Mouse (Mus musculus) kidney, adult 2 months (tissue): ENCODE measurements around the gene Pik3r6. TPM values are rescaled to one million over a fixed set of nuclear protein-coding genes. Genes with fewer than 3 reads are reported as not detected.

ENCODE experiments used
- DNase-seq: peaks from one replicate; pipeline ENCODE4 v3.0.0; 2021
- H3K27ac ChIP-seq: fragments of 200-500 bp; 2 replicates; pipeline ENCODE4 v1.5.1; 2012; ENCODE audit warnings: low read depth, low read length, control low read depth, inconsistent platforms; ENCODE audit not compliant: insufficient read depth
- H3K27me3 ChIP-seq: fragments of 200-500 bp; replicated peaks from 2 replicates; pipeline ENCODE4 v1.6.1; 2012; ENCODE audit warnings: mild to moderate bottlenecking, moderate library complexity, low read length, inconsistent platforms; ENCODE audit not compliant: control insufficient read depth, insufficient read depth
- H3K36me3 ChIP-seq: fragments of 200-500 bp; 2 replicates; pipeline ENCODE4 v1.6.1; 2012; ENCODE audit warnings: mild to moderate bottlenecking, moderate library complexity, low read length, inconsistent platforms; ENCODE audit not compliant: control insufficient read depth, insufficient read depth
- H3K4me1 ChIP-seq: fragments of 200-500 bp; 2 replicates; pipeline ENCODE4 v1.6.1; 2011; ENCODE audit warnings: low read length; ENCODE audit not compliant: control insufficient read depth, insufficient read depth
- H3K4me3 ChIP-seq: fragments of 200-500 bp; 2 replicates; pipeline ENCODE4 v1.5.1; 2011; ENCODE audit warnings: mild to moderate bottlenecking, low read depth, low read length, control low read depth; ENCODE audit not compliant: insufficient read depth
- CTCF ChIP-seq: fragments of 200-500 bp; conservative IDR thresholded peaks from 2 replicates; pipeline ENCODE4 v1.5.1; 2011; ENCODE audit warnings: low read depth, mild to moderate bottlenecking, control low read depth, low read length, moderate library complexity, mixed read lengths; ENCODE audit not compliant: insufficient read depth, insufficient read length
- POLR2A ChIP-seq: fragments of 200-500 bp; IDR thresholded peaks from one replicate; pipeline ENCODE4 v1.6.1; 2011; ENCODE audit warnings: low read depth, low read length, control low read depth
- WGBS: fragments of 180-500 bp; shearing (Covaris S2); methylation state at CpG from one replicate; pipeline ENCODE4 v1.1.7; 2018; 5-methylcytosine and 5-hydroxymethylcytosine counted together
- polyA plus RNA-seq: library from polyadenylated mRNA; depleted of rRNA; stranded (reverse); fragments of >200 nt; gene quantifications from 2 replicates; pipeline ENCODE4 v1.2.3, GENCODE M21; 2012

Gene Pik3r6
- polyA plus RNA-seq, 1 experiment, result 3.8 TPM

GRCm38 (mm10) chr11:68532773-68533172 lies 30.0 kb downstream of the Pik3r6 start:
- no peaks in the 10 kb centered on the region for H3K36me3 ChIP-seq
- TF ChIP-seq POLR2A, result no peak
- TF ChIP-seq CTCF, result no peak
- peak; percentile 57 for DNase-seq
- WGBS, result 68% methylated on average over 5 of the region's 5 CpGs
- no peaks in the 10 kb centered on the region for H3K27me3 ChIP-seq
- no peaks in the 10 kb centered on the region for H3K4me1 ChIP-seq
- H3K4me3 ChIP-seq, result no peak overlapping the region
- H3K27ac ChIP-seq, result no peak overlapping the region

DNA sequence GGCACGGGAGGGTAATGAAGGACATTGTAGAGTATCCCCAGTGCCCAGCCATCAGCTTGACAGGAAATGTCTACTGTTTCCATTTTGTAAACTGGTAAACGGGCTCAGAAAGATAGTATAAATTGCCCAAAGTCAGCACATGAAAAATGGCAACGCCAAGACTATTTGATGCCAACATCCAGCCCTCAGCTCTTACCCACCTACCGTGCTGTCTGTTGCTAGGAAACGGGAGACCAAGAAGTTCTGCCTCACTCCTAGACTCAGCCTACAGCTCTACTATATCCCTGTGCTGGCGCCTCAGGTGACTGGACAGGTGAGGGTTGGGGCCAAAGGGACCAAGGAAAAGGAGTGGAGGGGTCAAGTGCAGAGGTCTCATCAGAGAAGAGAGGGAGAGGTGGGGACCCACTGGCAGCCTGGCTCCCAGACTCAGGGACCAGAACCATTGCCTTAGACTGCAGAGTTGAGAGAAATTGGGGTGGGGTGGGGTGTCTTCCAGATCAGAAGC lies 31.2 kb downstream of the Pik3r6 start:
- TF ChIP-seq POLR2A, result no peak
- TF ChIP-seq CTCF, result no peak
- WGBS, result 91% methylated on average over 6 of the region's 6 CpGs
- Histone ChIP-seq H3K27ac (no peak overlapping the region), H3K4me1 (no peaks in the 10 kb centered on the region), H3K4me3 (no peak overlapping the region), H3K27me3 (no peaks in the 10 kb centered on the region), H3K36me3 (no peaks in the 10 kb centered on the region)
- DNase-seq, result no peak

DNA sequence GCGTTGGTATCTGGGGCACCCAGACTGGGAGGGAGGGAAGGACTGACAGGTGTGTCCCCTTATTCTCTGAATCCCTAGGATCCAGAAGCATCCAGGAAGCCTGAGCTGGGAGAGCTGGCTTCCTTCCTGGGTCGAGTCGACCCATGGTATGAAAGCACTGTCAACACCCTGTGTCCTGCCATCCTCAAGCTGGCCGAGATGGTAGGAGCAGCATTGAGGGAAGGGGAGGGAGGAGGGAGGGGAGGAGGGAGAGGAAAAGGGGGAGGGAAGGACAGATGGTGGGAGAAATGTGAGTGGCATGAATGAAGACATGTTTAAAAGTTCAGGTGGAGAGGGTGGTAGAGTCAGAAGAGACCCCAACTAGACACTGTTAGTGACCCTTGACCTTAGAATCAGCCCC lies 33.2 kb downstream of the Pik3r6 start:
- TF ChIP-seq CTCF (no peak), POLR2A (no peak)
- no peaks in the 10 kb centered on the region for H3K27me3 ChIP-seq
- H3K4me3 ChIP-seq, result no peak overlapping the region
- no peaks in the 10 kb centered on the region for H3K36me3 ChIP-seq
- WGBS, result 53% methylated on average over 4 of the region's 4 CpGs
- DNase-seq, result no peak
- H3K4me1 ChIP-seq, result no peaks in the 10 kb centered on the region
- no peak overlapping the region for H3K27ac ChIP-seq

- no peak for DNase-seq
Observed at GRCm38 (mm10) chr11:68536465-68536864, 33.6 kb downstream of the Pik3r6 start.

DNA sequence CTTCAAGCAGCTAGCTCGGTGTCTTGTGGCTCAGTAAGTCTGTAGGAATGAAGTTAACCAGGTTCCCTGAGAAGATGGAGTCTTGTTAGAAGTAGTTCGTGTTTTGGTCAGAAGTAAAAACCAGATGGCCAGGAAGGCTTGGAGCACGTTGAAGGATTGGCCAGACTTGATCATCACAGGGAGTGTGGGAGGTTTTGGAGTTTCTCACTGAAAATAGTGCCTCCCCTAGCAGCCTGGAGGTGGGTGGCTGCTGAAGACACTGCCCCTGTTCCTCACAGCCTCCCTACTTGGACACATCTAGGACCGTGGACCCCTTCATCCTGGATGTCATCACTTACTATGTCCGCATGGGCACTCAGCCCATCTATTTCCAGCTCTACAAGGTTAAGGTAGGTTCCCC lies 36.8 kb downstream of the Pik3r6 start:
- WGBS, result 76% methylated on average over 5 of the region's 5 CpGs
- TF ChIP-seq CTCF, result no peak
- no peak for TF ChIP-seq POLR2A
- no peak overlapping the region for H3K27ac ChIP-seq

More at GRCm38 (mm10) chr11:68536465-68536864, 33.6 kb downstream of the Pik3r6 start:
- H3K27me3 ChIP-seq, result no peaks in the 10 kb centered on the region
- H3K4me3 ChIP-seq, result no peak overlapping the region
- H3K27ac ChIP-seq, result no peak overlapping the region
- no peak for TF ChIP-seq CTCF
- TF ChIP-seq POLR2A, result no peak
- H3K36me3 ChIP-seq, result no peaks in the 10 kb centered on the region
- no peaks in the 10 kb centered on the region for H3K4me1 ChIP-seq
- 58% methylated on average over 4 of the region's 4 CpGs for WGBS

GRCm38 (mm10) chr11:68544554-68544953 lies 41.7 kb downstream of the Pik3r6 start:
- Histone ChIP-seq H3K27me3 (no peaks in the 10 kb centered on the region), H3K27ac (no peak overlapping the region), H3K4me3 (no peak overlapping the region), H3K36me3 (no peaks in the 10 kb centered on the region), H3K4me1 (no peaks in the 10 kb centered on the region)
- TF ChIP-seq CTCF, result peak; percentile 64
- TF ChIP-seq POLR2A, result no peak
- WGBS, result 27% methylated on average over 8 of the region's 8 CpGs
- peak; percentile 47 for DNase-seq

More for the DNA sequence above, 36.8 kb downstream of the Pik3r6 start:
- no peaks in the 10 kb centered on the region for H3K4me1 ChIP-seq
- no peak for DNase-seq
- no peaks in the 10 kb centered on the region for H3K36me3 ChIP-seq
- H3K4me3 ChIP-seq, result no peak overlapping the region
- no peaks in the 10 kb centered on the region for H3K27me3 ChIP-seq

- 45% methylated on average over 7 of the region's 7 CpGs for WGBS
- H3K27ac ChIP-seq, result peak overlapping the region; percentile 17; the same call in 1 of the 2 replicates
- TF ChIP-seq POLR2A (no peak), CTCF (no peak)
- DNase-seq, result peak; percentile 38
- no peaks in the 10 kb centered on the region for H3K36me3 ChIP-seq
- no peak overlapping the region for H3K4me3 ChIP-seq
- H3K4me1 ChIP-seq, result no peaks in the 10 kb centered on the region
- no peaks in the 10 kb centered on the region for H3K27me3 ChIP-seq
Observed at GRCm38 (mm10) chr11:68545172-68545571, 42.4 kb downstream of the Pik3r6 start.
